Mouse (Mus musculus) heart, embryonic 16.5 days (tissue): ENCODE measurements around the gene Srrm1. TPM values are rescaled to one million over a fixed set of nuclear protein-coding genes. Genes with fewer than 3 reads are reported as not detected.
A peak's percentile ranks its signal among the peaks of the same experiment; 100 is the strongest.

Experiments used
- ATAC-seq: fragments of 200-750 bp; cut with Nextera tagmentation; replicated peaks from 2 replicates; pipeline ENCODE4 v1.8.0; 2017; ENCODE audit warnings: moderate number of reproducible peaks; ENCODE audit not compliant: insufficient read depth, low FRiP score; ENCODE audit errors: extremely low read depth
- H3K27ac ChIP-seq: fragments of 300-500 bp; sonication (generic); 2 replicates; pipeline ENCODE4 v1.5.1; 2014; ENCODE audit warnings: mild to moderate bottlenecking, low read length, control low read depth, moderate library complexity
- H3K27me3 ChIP-seq: fragments of 300-500 bp; sonication (generic); 2 replicates; pipeline ENCODE4 v1.6.1; 2014; ENCODE audit warnings: low read length, mixed read lengths; ENCODE audit not compliant: control insufficient read depth, insufficient read depth
- H3K36me3 ChIP-seq: fragments of 300-500 bp; sonication (generic); 2 replicates; pipeline ENCODE4 v1.6.1; 2014; ENCODE audit not compliant: control insufficient read depth, insufficient read depth
- H3K4me1 ChIP-seq: fragments of 300-500 bp; sonication (generic); 2 replicates; pipeline ENCODE4 v1.6.1; 2014; ENCODE audit warnings: low read length, mixed read lengths; ENCODE audit not compliant: control insufficient read depth, insufficient read depth
- H3K4me2 ChIP-seq: fragments of 300-500 bp; sonication (generic); 2 replicates; pipeline ENCODE4 v1.6.1; 2014; ENCODE audit warnings: low read depth, mild to moderate bottlenecking, control low read depth, low read length
- H3K4me3 ChIP-seq: fragments of 300-500 bp; sonication (generic); 2 replicates; pipeline ENCODE4 v1.5.1; 2014; ENCODE audit warnings: mild to moderate bottlenecking, control low read depth, low read length
- H3K9ac ChIP-seq: fragments of 300-500 bp; sonication (generic); 2 replicates; pipeline ENCODE4 v1.6.1; 2014; ENCODE audit warnings: low read length, control low read depth
- H3K9me3 ChIP-seq: fragments of 300-500 bp; sonication (generic); replicated peaks from 2 replicates; pipeline ENCODE4 v1.6.1; 2016; ENCODE audit warnings: low read length; ENCODE audit not compliant: control insufficient read depth
- WGBS: fragments of 180-500 bp; shearing (Covaris S2); extraction: QIAGEN DNeasy Blood & Tissue Kit; methylation state at CpG from one replicate; pipeline ENCODE4 v1.1.7; 2014; 5-methylcytosine and 5-hydroxymethylcytosine counted together
- polyA plus RNA-seq: library from polyadenylated mRNA; unstranded; fragments of >200 nt; fragmentation: Nextera tagmentation; extraction: Ambion mirVana; gene quantifications from 2 replicates; pipeline ENCODE4 v1.2.1, GENCODE M21; 2015

Gene Srrm1
- polyA plus RNA-seq, 1 experiment from 2014 or later: 145 TPM

DNA sequence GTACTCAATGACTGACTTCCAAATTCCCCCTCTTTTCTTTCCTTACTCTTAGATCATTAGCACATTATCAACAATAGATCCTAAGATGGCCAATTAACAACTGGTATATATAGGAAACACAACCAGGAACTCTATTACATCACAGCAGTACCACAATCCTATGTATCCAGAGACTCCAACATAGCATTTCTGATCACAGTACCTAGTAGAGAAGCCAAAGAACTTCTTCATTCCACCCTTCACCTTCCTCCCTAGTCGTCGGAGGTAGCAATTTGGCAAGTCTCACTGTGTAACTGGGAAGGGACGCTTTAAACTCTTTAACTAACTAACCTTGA is 17.1 kb downstream of the Srrm1 start:
- no peaks in the 10 kb centered on the region for H3K9me3 ChIP-seq
- no peak for ATAC-seq
- H3K9ac ChIP-seq: no peak overlapping the region
- H3K27ac ChIP-seq: no peak overlapping the region
- H3K27me3 ChIP-seq: no peaks in the 10 kb centered on the region
- H3K4me1 ChIP-seq: no peaks in the 10 kb centered on the region
- WGBS: 80% methylated on average over 3 of the region's 3 CpGs
- no peak overlapping the region for H3K4me3 ChIP-seq
- H3K4me2 ChIP-seq: no peak overlapping the region
- peaks cover 80% of the 10 kb centered on the region for H3K36me3 ChIP-seq

DNA sequence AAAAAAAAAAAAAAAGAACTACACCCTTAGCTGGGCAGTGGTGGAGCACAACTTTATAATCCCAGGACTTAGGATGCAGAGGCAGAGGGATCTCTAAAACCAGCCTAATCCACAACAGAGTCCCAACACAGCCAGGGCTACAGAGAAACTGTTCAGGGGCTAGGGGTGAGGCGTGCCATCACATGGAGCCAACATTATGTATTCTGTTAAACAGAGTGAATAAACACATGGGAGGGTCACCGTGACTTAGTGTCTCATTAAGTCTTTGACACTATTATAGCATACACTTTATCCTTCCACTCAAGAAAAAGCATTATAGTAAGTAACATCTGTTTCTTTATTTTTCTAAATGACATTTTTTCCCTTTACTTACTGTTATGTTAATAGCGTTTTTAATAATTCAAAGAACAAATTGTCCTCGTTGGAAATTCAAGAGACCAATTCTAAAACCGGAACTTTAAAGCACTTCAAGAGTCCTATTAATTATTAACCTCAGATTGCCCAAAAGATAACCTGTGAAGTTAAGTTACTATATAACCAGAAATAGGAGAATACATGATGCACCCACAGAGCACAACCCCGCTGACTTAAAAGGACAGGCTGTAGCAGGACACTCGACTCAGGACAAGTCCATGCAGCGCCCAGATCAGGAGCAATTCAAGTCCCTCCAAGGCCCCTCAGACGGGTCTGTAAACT is 17.6 kb downstream of the Srrm1 start:
- H3K9me3 ChIP-seq: no peaks in the 10 kb centered on the region
- peaks cover 77% of the 10 kb centered on the region for H3K36me3 ChIP-seq
- no peaks in the 10 kb centered on the region for H3K27me3 ChIP-seq
- no peak overlapping the region for H3K4me3 ChIP-seq
- no peak for ATAC-seq
- no peak overlapping the region for H3K9ac ChIP-seq
- no peak overlapping the region for H3K4me2 ChIP-seq
- no peak overlapping the region for H3K27ac ChIP-seq
- no peaks in the 10 kb centered on the region for H3K4me1 ChIP-seq
- 87% methylated on average over 9 of the region's 9 CpGs for WGBS

DNA sequence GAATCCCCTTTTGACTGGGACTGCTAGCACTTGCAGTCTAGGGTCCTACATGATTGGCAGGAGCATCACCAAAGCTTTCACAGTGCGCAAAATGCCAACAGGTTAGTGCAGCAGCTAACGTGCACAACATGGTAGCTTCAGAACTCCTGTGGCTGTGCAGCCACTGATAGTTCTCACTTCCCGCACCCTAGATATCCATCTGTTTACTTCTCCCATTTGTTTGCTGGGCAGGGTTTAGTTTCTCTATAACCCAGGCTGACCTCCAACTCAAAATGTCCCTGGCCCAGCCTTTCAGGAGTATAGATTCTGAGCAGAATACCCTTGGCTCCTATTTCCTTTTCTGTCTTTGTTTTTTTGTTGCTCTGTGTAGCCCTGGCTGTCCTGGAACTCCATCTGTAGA is 26.7 kb downstream of the Srrm1 start:
- no peak overlapping the region for H3K4me3 ChIP-seq
- peaks cover 68% of the 10 kb centered on the region for H3K36me3 ChIP-seq
- H3K9me3 ChIP-seq: no peaks in the 10 kb centered on the region
- 94% methylated on average over 3 of the region's 3 CpGs for WGBS
- ATAC-seq: no peak
- no peak overlapping the region for H3K27ac ChIP-seq
- H3K27me3 ChIP-seq: no peaks in the 10 kb centered on the region
- no peak overlapping the region for H3K9ac ChIP-seq
- H3K4me2 ChIP-seq: no peak overlapping the region
- no peaks in the 10 kb centered on the region for H3K4me1 ChIP-seq

DNA sequence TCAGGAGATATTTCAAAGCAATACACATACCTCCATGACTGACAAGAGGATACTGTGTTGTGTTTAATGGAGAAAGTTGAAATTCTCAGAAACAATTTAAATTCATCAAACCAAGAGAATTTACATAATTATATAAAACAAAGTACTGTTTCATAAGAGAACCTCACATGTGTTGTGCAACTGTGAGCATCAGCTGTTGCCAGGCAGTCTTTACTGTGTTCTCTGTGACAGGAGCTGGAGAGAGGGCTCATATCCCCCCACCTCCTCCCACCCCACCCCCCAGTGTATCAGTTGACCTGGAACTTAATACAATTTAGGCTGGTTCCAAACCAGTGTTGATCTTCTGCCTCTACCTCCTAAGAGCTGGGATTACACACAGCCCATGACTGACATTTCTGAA is 27.1 kb downstream of the Srrm1 start:
- ATAC-seq: no peak
- H3K4me3 ChIP-seq: no peak overlapping the region
- H3K4me2 ChIP-seq: no peak overlapping the region
- no peaks in the 10 kb centered on the region for H3K9me3 ChIP-seq
- H3K36me3 ChIP-seq: peaks cover 67% of the 10 kb centered on the region
- H3K27ac ChIP-seq: no peak overlapping the region
- H3K4me1 ChIP-seq: no peaks in the 10 kb centered on the region
- no peaks in the 10 kb centered on the region for H3K27me3 ChIP-seq
- H3K9ac ChIP-seq: no peak overlapping the region

DNA sequence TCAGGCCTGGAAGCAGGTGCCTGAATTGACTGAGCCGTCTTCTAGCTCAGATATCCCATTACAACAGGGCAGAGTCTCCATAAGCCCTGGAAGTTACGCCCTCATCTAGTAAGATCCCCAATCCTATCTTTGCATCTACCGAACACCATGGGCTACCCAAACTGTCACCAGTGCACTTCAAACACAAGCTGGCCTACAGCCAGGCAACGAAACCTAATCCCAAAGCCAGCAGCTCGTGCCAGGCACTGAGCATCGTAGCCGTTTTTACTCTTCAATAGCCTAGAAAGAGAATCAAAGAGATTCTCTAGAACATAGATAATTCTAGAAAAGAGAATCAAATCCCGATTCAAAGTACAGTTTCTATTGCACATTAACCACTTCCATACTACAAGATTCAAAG is 30.1 kb downstream of the Srrm1 start:
- no peak for ATAC-seq
- 78% methylated on average over 8 of the region's 8 CpGs for WGBS
- no peaks in the 10 kb centered on the region for H3K4me1 ChIP-seq
- no peak overlapping the region for H3K4me2 ChIP-seq
- H3K27me3 ChIP-seq: no peaks in the 10 kb centered on the region
- no peak overlapping the region for H3K27ac ChIP-seq
- no peak overlapping the region for H3K9ac ChIP-seq
- no peak overlapping the region for H3K4me3 ChIP-seq
- H3K36me3 ChIP-seq: peaks cover 61% of the 10 kb centered on the region
- H3K9me3 ChIP-seq: no peaks in the 10 kb centered on the region

DNA sequence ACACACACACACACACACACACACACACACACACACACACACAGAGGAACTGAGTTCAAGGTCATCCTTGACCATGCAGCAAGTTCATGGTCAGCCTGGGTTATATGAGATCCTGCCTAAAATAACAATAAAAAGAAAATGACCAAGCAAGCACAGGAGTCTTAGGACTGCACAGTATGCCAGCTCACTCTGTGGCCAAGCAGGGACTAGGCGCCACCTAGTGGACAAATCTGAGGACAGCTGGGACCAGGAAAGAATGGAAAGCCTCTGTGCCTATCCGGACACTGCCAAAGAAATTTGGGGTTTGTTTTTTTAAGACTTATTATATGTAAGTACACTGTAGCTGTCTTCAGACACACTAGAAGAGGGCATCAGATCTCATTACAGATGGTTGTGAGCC is 35.2 kb downstream of the Srrm1 start:
- H3K27me3 ChIP-seq: no peaks in the 10 kb centered on the region
- H3K4me2 ChIP-seq: no peak overlapping the region
- no peak overlapping the region for H3K9ac ChIP-seq
- 0 out of 2 replicates have a peak, but pooled peaks cover 2% of the 10 kb centered on the region for H3K9me3 ChIP-seq
- peak overlapping the region; percentile 74 for H3K27ac ChIP-seq
- peaks cover 42% of the 10 kb centered on the region for H3K36me3 ChIP-seq
- ATAC-seq: peak; percentile 49; the same call in 1 of the 2 replicates
- 13% methylated on average over 2 of the region's 2 CpGs for WGBS
- no peak overlapping the region for H3K4me3 ChIP-seq
- H3K4me1 ChIP-seq: peaks cover 16% of the 10 kb centered on the region

DNA sequence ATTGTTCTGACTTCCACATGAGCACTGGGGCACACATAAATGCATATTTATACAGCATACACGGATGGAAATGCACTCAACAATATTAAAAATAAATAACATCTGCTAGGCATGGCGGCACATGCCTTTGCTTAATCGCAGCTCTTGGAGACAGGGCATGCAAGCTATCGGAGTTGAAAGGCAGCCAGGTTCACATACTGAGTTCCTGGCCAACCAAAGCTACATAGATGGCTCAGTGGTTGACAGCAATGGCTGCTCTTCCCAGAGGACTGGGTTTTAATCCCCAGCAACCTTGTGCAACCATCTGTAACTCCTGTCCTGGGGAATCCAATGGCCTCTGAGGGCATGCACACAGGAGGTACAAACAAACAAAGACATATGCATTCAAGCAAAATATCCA is 35.6 kb downstream of the Srrm1 start:
- Histone ChIP-seq H3K4me3 (no peak overlapping the region), H3K9me3 (0 out of 2 replicates have a peak, but pooled peaks cover 2% of the 10 kb centered on the region), H3K36me3 (peaks cover 38% of the 10 kb centered on the region), H3K4me2 (no peak overlapping the region), H3K9ac (no peak overlapping the region), H3K4me1 (peaks cover 20% of the 10 kb centered on the region), H3K27me3 (no peaks in the 10 kb centered on the region), H3K27ac (peak overlapping the region; percentile 74)
- 0 out of 2 replicates have a peak, but pooled peaks have one; percentile 11 for ATAC-seq
- WGBS: 49% methylated on average over 4 of the region's 4 CpGs

DNA sequence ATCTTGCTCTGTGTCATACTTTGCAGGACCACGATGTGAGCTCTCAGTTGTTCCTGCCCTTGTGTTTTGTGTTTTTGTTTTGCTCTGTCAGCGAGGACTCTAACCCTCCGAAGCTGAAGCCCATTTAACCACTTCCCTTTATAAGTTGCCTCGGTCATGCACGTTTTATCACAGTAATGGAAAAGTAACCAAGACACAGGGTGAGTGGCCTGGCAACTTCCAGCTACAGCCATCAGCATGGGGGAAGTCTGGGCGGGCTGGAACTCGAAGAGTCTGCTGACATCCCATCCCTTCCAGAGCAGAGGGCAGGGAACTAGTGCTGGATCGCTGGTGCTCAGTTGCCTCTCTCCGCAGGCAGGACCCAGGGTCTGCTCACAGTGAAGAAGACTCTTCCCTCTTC is 37.8 kb downstream of the Srrm1 start:
- H3K4me3 ChIP-seq: no peak overlapping the region
- H3K4me2 ChIP-seq: no peak overlapping the region
- peaks cover 27% of the 10 kb centered on the region for H3K4me1 ChIP-seq
- H3K36me3 ChIP-seq: peaks cover 19% of the 10 kb centered on the region
- no peak for ATAC-seq
- no peaks in the 10 kb centered on the region for H3K27me3 ChIP-seq
- H3K9me3 ChIP-seq: 0 out of 2 replicates have a peak, but pooled peaks cover 2% of the 10 kb centered on the region
- H3K27ac ChIP-seq: no peak overlapping the region
- 92% methylated on average over 9 of the region's 9 CpGs for WGBS
- no peak overlapping the region for H3K9ac ChIP-seq

DNA sequence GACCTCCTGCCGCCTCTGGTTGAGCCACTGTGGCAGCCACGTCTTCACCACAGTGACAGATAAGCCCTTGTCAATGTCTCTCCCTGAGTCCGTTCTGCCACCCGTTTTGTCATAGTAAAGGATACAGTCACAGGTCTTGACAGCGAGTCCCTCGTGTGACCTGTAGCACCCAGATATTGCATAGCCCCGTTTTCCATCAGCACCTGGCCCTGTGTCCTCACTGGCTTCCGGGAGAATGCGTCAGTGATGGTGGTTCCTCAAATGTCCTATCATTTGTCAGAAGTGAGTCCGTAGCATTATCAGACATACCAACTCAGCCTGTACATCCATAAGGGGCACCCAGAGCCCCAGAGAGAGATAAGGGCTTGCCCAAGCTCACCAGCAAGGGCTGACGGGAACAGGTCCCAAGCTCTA is 38.7 kb downstream of the Srrm1 start:
- H3K9ac ChIP-seq: peak overlapping the region; percentile 71
- peak overlapping the region; percentile 28; the same call in 1 of the 2 replicates for H3K4me3 ChIP-seq
- peak overlapping the region; percentile 96 for H3K27ac ChIP-seq
- H3K9me3 ChIP-seq: 0 out of 2 replicates have a peak, but pooled peaks cover 2% of the 10 kb centered on the region
- H3K4me1 ChIP-seq: peaks cover 32% of the 10 kb centered on the region
- H3K4me2 ChIP-seq: peak overlapping the region; percentile 57
- peaks cover 14% of the 10 kb centered on the region for H3K36me3 ChIP-seq
- ATAC-seq: no peak
- no peaks in the 10 kb centered on the region for H3K27me3 ChIP-seq
- 34% methylated on average over 11 of the region's 11 CpGs for WGBS
